8 mouse cellular contexts compared by ENCODE assay signal in the genomic region with DNA sequence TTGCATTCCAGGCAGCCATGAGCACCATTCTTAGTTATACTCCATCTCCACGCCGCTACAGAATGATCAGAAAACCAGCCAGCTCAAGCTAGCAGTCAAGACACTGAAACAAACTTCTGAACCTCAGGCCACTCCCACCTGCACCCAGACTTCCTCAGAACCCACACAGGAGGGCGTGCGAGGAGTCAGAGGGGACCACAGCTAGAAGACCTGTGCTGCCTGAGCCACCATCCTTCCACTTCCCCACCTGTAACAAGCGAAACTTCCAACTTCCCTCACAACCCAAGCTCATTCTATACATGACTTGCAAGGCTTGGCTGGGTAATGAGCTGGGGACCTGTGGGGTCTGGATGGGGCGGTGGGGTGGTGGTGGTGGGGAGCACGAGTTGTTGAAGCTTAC. TPM values are rescaled to one million over a fixed set of nuclear protein-coding genes. Genes with fewer than 3 reads are reported as not detected.
DNase-seq lines count a peak whose midpoint lies in the region; ATAC-seq and TF ChIP-seq lines count a peak whose summit lies in the region.
"Had no signal": no experiment of that assay in that cellular context is flagged by ENCODE, and none has a peak within 500 bp of the region (broad histone marks: within the 10 kb centered on the region; RNA-seq: fewer than 3 reads in every experiment).

No protein-coding gene starts in this region.

- intact Hi-C loops in left cerebral cortex, postnatal 10 days (cut with DNase I), result no loop called here

- in situ Hi-C loops in ES-E14 (cut with MboI; ENCODE audit: low sequenced_read_pairs in 2 of 2, unreplicated experiment in 2 of 2), result no loop called here

- DNase-seq in kidney, postnatal 10 days, result no peak
- no peak for DNase-seq in ES-E14 (ENCODE audit: low read depth, low spot score)
- no peak for DNase-seq in left cerebral cortex, postnatal 10 days (ENCODE audit: extremely low spot score in 1 of 2, low spot score in 2 of 2)
- DNase-seq in gastrocnemius, adult 18-20 months (ENCODE audit: low spot score), result no peak
- DNase-seq: left cerebral cortex, postnatal 4 days had no signal

- H3K9me3 ChIP-seq in kidney, embryonic 16.5 days (ENCODE audit: low read length), result no peaks in the 10 kb centered on the region
- H3K9me3 ChIP-seq in ES-E14 (ENCODE audit: control insufficient read depth, insufficient read depth, low read depth, low read length), result no peaks in the 10 kb centered on the region

- ATAC-seq in kidney, embryonic 16.5 days (ENCODE audit: low FRiP score, low TSS enrichment), result no peak

- H3K4me1 ChIP-seq in kidney, embryonic 16.5 days (ENCODE audit: insufficient read depth, low read length), result peaks cover 53% of the 10 kb centered on the region
- H3K4me1 ChIP-seq in ES-E14 (ENCODE audit: control insufficient read depth in 2 of 2, insufficient read depth in 2 of 2, low read length in 2 of 2, poor library complexity in 1 of 2), result peaks cover 4 to 12% of the 10 kb centered on the region in 2 experiments
- peaks cover 27% of the 10 kb centered on the region for H3K4me1 ChIP-seq in embryonic fibroblast, embryonic 13.5 days (ENCODE audit: control insufficient read depth, insufficient read depth, low read length)
- H3K4me1 ChIP-seq in small intestine, adult 2 months (ENCODE audit: control insufficient read depth, insufficient read depth, insufficient read length, low read length), result peaks cover 27% of the 10 kb centered on the region

- H3K27me3 ChIP-seq in kidney, embryonic 16.5 days (ENCODE audit: insufficient read depth, low read length), result no peaks in the 10 kb centered on the region
- H3K27me3 ChIP-seq in small intestine, adult 2 months (ENCODE audit: control insufficient read depth, insufficient read depth, low read length), result no peaks in the 10 kb centered on the region

- peak overlapping the region; percentile 24 for H3K9ac ChIP-seq in kidney, embryonic 16.5 days (replicated peaks; ENCODE audit: low read length)
- H3K9ac ChIP-seq in ES-E14 (ENCODE audit: insufficient read depth, low read depth, low read length, poor library complexity, severe bottlenecking), result 0 out of 2 replicates have a peak overlapping the region, but pooled peaks have one; percentile 16

- H3K4me3 ChIP-seq in kidney, embryonic 16.5 days (ENCODE audit: low read length), result no peak overlapping the region
- H3K4me3 ChIP-seq in ES-E14 (ENCODE audit: insufficient read depth in 1 of 2, low read depth in 1 of 2, low read length in 2 of 2, poor library complexity in 1 of 2, severe bottlenecking in 1 of 2), result no peak overlapping the region
- H3K4me3 ChIP-seq in embryonic fibroblast, embryonic 13.5 days (ENCODE audit: insufficient read depth, low read length), result no peak overlapping the region
- H3K4me3 ChIP-seq in small intestine, adult 2 months (ENCODE audit: low read depth, low read length), result no peak overlapping the region

- no peak for TF ChIP-seq CTCF in embryonic fibroblast, embryonic 13.5 days (IDR thresholded peaks at IDR 0.05; ENCODE audit: borderline replicate concordance, insufficient read depth, low read length)
- TF ChIP-seq CTCF in small intestine, adult 2 months (IDR thresholded peaks at IDR 0.05; ENCODE audit: extremely low read depth, insufficient read length, insufficient replicate concordance, low read depth, low read length), result no peak

- H3K4me2 ChIP-seq in kidney, embryonic 16.5 days (replicated peaks; ENCODE audit: low read depth, low read length), result peak overlapping the region; percentile 17; the same call in 1 of the 2 replicates

- peaks cover 15% of the 10 kb centered on the region; the same call in 1 of the 2 replicates for H3K36me3 ChIP-seq in kidney, embryonic 16.5 days (ENCODE audit: insufficient read depth, low read length)
- peaks cover 26% of the 10 kb centered on the region; the same call in 1 of the 2 replicates for H3K36me3 ChIP-seq in ES-E14 (ENCODE audit: control insufficient read depth, insufficient read depth, low read length, poor library complexity, severe bottlenecking)
- H3K36me3 ChIP-seq in small intestine, adult 2 months (ENCODE audit: control insufficient read depth, insufficient read depth, low read length), result peaks cover 13% of the 10 kb centered on the region

- WGBS in kidney, embryonic 16.5 days, result 75% methylated on average over 7 of the region's 7 CpGs
- 46% methylated on average over 7 of the region's 7 CpGs for WGBS in small intestine, adult 2 months

- TF ChIP-seq POLR2A in embryonic fibroblast, embryonic 13.5 days (IDR thresholded peaks at IDR 0.05; ENCODE audit: low read depth, low read length), result no peak
- no peak for TF ChIP-seq POLR2A in small intestine, adult 2 months (IDR thresholded peaks at IDR 0.05; ENCODE audit: low read depth, low read length)

- peak overlapping the region; percentile 75 for H3K27ac ChIP-seq in kidney, embryonic 16.5 days (ENCODE audit: low read length)
- no peak overlapping the region for H3K27ac ChIP-seq in ES-E14 (ENCODE audit: insufficient read depth, low read depth, low read length, poor library complexity, severe bottlenecking)
- peak overlapping the region; percentile 7; the same call in 1 of the 2 replicates for H3K27ac ChIP-seq in embryonic fibroblast, embryonic 13.5 days (ENCODE audit: insufficient read depth, low read length)
- H3K27ac ChIP-seq in small intestine, adult 2 months (ENCODE audit: insufficient read depth, low read depth, low read length), result peak overlapping the region; percentile 81

TF ChIP-seq in ES-E14, 5 proteins besides CTCF, POLR2A, EP300 and RAD21:
- TF ChIP-seq HCFC1 (IDR thresholded peaks at IDR 0.05; ENCODE audit: borderline replicate concordance, insufficient read depth, low read length) (no peak), ZC3H11A (IDR thresholded peaks at IDR 0.05; ENCODE audit: borderline replicate concordance, low read depth, low read length) (no peak), MAFK (IDR thresholded peaks at IDR 0.05; ENCODE audit: insufficient read depth, low read depth, low read length) (no peak), ZNF384 (IDR thresholded peaks at IDR 0.05; ENCODE audit: low read depth, low read length) (no peak), CHD2 (IDR thresholded peaks at IDR 0.05; ENCODE audit: low read depth, low read length) (no peak)

RNA-seq across cellular contexts. Expression of gene Sh3gl1, which starts 3.6 kb away (rescaled TPM):
- 189 and 190 TPM in 2 replicates for polyA plus RNA-seq in kidney, embryonic 16.5 days (2015; fragmentation: Nextera tagmentation; extraction: Ambion mirVana)
- 67.7 and 73.8 TPM in 2 replicates for total RNA-seq in ES-E14 (2012; rRNA removed)
- polyA plus RNA-seq in embryonic fibroblast, embryonic 13.5 days (2011; ENCODE audit: insufficient read length, low read depth, missing spikeins), result 89.5 and 105 TPM in 2 replicates
- 41.8 and 78.2 TPM in 2 replicates for polyA plus RNA-seq in small intestine, adult 2 months (2012; rRNA removed)
- total RNA-seq in left cerebral cortex, postnatal 10 days (2021), result 10 to 100 TPM; 53.7 TPM
- 1 to 10 TPM; 7.7 to 7.9 TPM for total RNA-seq in gastrocnemius, adult 18-20 months (2021)

RNA-seq across cellular contexts. Expression of gene Chaf1a, which starts 7.4 kb away (rescaled TPM):
- polyA plus RNA-seq in kidney, embryonic 16.5 days (2015; fragmentation: Nextera tagmentation; extraction: Ambion mirVana), result 26.0 and 28.4 TPM in 2 replicates
- 48.3 and 57.9 TPM in 2 replicates for total RNA-seq in ES-E14 (2012; rRNA removed)
- 13.3 and 13.9 TPM in 2 replicates for polyA plus RNA-seq in embryonic fibroblast, embryonic 13.5 days (2011; ENCODE audit: insufficient read length, low read depth, missing spikeins)
- polyA plus RNA-seq in small intestine, adult 2 months (2012; rRNA removed), result 1.9 and 4.1 TPM in 2 replicates
- total RNA-seq in left cerebral cortex, postnatal 10 days (2021), result 1 to 10 TPM; 5.1 to 5.7 TPM
- total RNA-seq in gastrocnemius, adult 18-20 months (2021), result under 1 TPM; 0.46 to 0.95 TPM

RNA-seq across cellular contexts. Expression of gene Mpnd, which starts 27.3 kb away (rescaled TPM):
- 109 and 112 TPM in 2 replicates for polyA plus RNA-seq in kidney, embryonic 16.5 days (2015; fragmentation: Nextera tagmentation; extraction: Ambion mirVana)
- 39.0 and 61.5 TPM in 2 replicates for total RNA-seq in ES-E14 (2012; rRNA removed)
- 45.3 and 51.1 TPM in 2 replicates for polyA plus RNA-seq in embryonic fibroblast, embryonic 13.5 days (2011; ENCODE audit: insufficient read length, low read depth, missing spikeins)
- polyA plus RNA-seq in small intestine, adult 2 months (2012; rRNA removed), result 129 and 424 TPM in 2 replicates
- total RNA-seq in left cerebral cortex, postnatal 10 days (2021), result 100 to 1,000 TPM; 111 to 115 TPM
- total RNA-seq in gastrocnemius, adult 18-20 months (2021), result 10 to 100 TPM; 34.6 to 35.4 TPM

RNA-seq across cellular contexts. Expression of gene Stap2, which starts 27.4 kb away (rescaled TPM):
- polyA plus RNA-seq in kidney, embryonic 16.5 days (2015; fragmentation: Nextera tagmentation; extraction: Ambion mirVana), result 21.0 and 21.4 TPM in 2 replicates
- total RNA-seq in ES-E14 (2012; rRNA removed), result 3.4 and 6.4 TPM in 2 replicates
- 0.35 and 0.58 TPM in 2 replicates for polyA plus RNA-seq in embryonic fibroblast, embryonic 13.5 days (2011; ENCODE audit: insufficient read length, low read depth, missing spikeins)
- polyA plus RNA-seq in small intestine, adult 2 months (2012; rRNA removed), result 87.8 and 224 TPM in 2 replicates
- total RNA-seq in left cerebral cortex, postnatal 10 days (2021), result 1 to 10 TPM; 4.4 TPM
- total RNA-seq in gastrocnemius, adult 18-20 months (2021), result 1 to 10 TPM; 1.9 to 3.2 TPM

RNA-seq across cellular contexts. Expression of gene Ubxn6, which starts 42.0 kb away (rescaled TPM):
- polyA plus RNA-seq in kidney, embryonic 16.5 days (2015; fragmentation: Nextera tagmentation; extraction: Ambion mirVana), result 46.2 and 47.2 TPM in 2 replicates
- total RNA-seq in ES-E14 (2012; rRNA removed), result 34.8 and 38.8 TPM in 2 replicates
- polyA plus RNA-seq in embryonic fibroblast, embryonic 13.5 days (2011; ENCODE audit: insufficient read length, low read depth, missing spikeins), result 35.2 and 36.6 TPM in 2 replicates
- 27.4 and 57.1 TPM in 2 replicates for polyA plus RNA-seq in small intestine, adult 2 months (2012; rRNA removed)
- total RNA-seq in left cerebral cortex, postnatal 10 days (2021), result 10 to 100 TPM; 79.8 to 87.9 TPM
- total RNA-seq in gastrocnemius, adult 18-20 months (2021), result 10 to 100 TPM; 62.9 to 69.0 TPM
